Mouse (Mus musculus): ENCODE data around the gene Rassf4. TPM values are rescaled to one million over a fixed set of nuclear protein-coding genes. Genes with fewer than 3 reads are reported as not detected.

Rassf4 gene
- polyA plus RNA-seq, 1 experiment from 2014 or later, result 7.9 TPM

DNA sequence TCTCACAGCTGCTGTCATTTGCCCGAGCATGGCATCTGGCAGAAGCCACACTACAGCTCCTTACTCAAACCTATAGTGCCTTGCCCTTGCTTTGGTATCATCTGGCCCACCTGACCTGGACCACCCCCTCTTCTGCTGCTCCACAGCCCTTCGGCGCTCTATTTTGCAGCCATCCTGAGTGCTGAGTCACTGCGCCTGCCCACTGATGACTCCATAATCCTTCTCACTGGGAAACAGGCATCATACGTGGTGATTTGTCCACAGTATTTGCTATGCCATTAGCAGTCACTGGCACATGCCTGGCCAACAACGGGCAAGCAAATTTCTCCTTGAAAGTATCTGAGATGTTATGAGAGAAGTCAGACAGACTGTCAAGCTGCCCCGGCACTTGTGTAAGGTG is 23.9 kb downstream of the Rassf4 start:
- Histone ChIP-seq H3K36me3 (ENCODE audit: control insufficient read depth, insufficient read depth) (no peaks in the 10 kb centered on the region), H3K4me3 (replicated peaks; ENCODE audit: low read length) (no peak overlapping the region), H3K9me3 (ENCODE audit: control insufficient read depth, low read length) (no peaks in the 10 kb centered on the region)

DNA sequence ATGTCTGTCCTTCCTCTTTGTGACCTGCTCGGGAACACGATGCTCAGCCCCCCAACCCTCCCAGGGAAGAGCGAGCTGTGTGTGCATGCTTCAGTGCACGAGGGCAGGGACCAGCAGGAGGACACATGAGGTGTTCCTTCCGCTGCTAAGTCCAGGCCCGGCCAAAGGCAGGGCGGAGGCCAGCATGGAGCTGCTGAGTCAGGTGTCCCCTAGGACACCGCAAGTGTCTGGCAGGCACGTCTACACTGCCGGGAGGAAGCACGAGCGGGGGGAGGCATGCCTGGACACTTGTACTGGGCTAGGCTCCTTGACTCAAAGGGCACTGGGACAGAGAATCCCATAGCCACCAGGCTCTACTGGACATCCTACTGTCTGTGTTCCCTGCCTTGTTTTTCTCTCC is 26.0 kb downstream of the Rassf4 start:
- H3K36me3 ChIP-seq (ENCODE audit: control insufficient read depth, insufficient read depth), result no peaks in the 10 kb centered on the region
- ATAC-seq, result no peak
- H3K4me3 ChIP-seq (replicated peaks; ENCODE audit: low read length), result no peak overlapping the region
- H3K9me3 ChIP-seq (ENCODE audit: control insufficient read depth, low read length), result no peaks in the 10 kb centered on the region
- H3K27me3 ChIP-seq (replicated peaks; ENCODE audit: control insufficient read depth, insufficient read depth, low read length), result no peaks in the 10 kb centered on the region
- no peak overlapping the region for H3K4me2 ChIP-seq (ENCODE audit: low read length)
- H3K4me1 ChIP-seq (replicated peaks; ENCODE audit: control insufficient read depth, insufficient read depth, low read length), result no peaks in the 10 kb centered on the region
- 83% methylated on average over 12 of the region's 12 CpGs for WGBS
- no peak overlapping the region for H3K9ac ChIP-seq (replicated peaks; ENCODE audit: low read depth, low read length)
- no peak overlapping the region for H3K27ac ChIP-seq (ENCODE audit: low read length)

More for the DNA sequence above, 23.9 kb downstream of the Rassf4 start:
- Histone ChIP-seq H3K27me3 (replicated peaks; ENCODE audit: control insufficient read depth, insufficient read depth, low read length) (no peaks in the 10 kb centered on the region), H3K4me2 (ENCODE audit: low read length) (no peak overlapping the region), H3K4me1 (replicated peaks; ENCODE audit: control insufficient read depth, insufficient read depth, low read length) (no peaks in the 10 kb centered on the region), H3K9ac (replicated peaks; ENCODE audit: low read depth, low read length) (no peak overlapping the region), H3K27ac (ENCODE audit: low read length) (no peak overlapping the region)
- 94% methylated on average over 7 of the region's 7 CpGs for WGBS
- ATAC-seq, result no peak

DNA sequence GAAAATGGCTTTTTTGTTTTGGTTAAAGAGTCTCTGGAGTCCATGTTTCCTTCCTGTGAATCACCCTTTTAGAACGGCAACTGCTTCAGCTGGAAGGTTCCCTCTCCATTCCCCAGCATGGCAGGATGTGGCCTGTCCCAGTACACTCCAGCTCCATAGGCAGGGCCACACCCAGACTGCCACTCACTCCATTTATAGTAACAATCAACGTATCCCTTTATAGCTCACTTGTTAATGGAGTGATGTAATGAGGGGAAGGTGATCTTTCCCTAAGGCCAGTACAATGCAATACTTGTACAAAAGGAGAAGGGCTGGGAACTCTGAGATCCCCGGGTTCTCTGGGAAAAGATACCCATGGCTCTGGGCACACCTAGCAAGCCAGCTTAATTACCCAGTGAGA is 29.4 kb downstream of the Rassf4 start:
- Histone ChIP-seq H3K4me2 (ENCODE audit: low read length) (no peak overlapping the region), H3K27me3 (replicated peaks; ENCODE audit: control insufficient read depth, insufficient read depth, low read length) (no peaks in the 10 kb centered on the region), H3K9ac (replicated peaks; ENCODE audit: low read depth, low read length) (no peak overlapping the region), H3K36me3 (ENCODE audit: control insufficient read depth, insufficient read depth) (no peaks in the 10 kb centered on the region), H3K27ac (ENCODE audit: low read length) (no peak overlapping the region), H3K9me3 (ENCODE audit: control insufficient read depth, low read length) (no peaks in the 10 kb centered on the region), H3K4me3 (replicated peaks; ENCODE audit: low read length) (no peak overlapping the region), H3K4me1 (replicated peaks; ENCODE audit: control insufficient read depth, insufficient read depth, low read length) (no peaks in the 10 kb centered on the region)
- ATAC-seq, result no peak
- 58% methylated on average over 3 of the region's 3 CpGs for WGBS

DNA sequence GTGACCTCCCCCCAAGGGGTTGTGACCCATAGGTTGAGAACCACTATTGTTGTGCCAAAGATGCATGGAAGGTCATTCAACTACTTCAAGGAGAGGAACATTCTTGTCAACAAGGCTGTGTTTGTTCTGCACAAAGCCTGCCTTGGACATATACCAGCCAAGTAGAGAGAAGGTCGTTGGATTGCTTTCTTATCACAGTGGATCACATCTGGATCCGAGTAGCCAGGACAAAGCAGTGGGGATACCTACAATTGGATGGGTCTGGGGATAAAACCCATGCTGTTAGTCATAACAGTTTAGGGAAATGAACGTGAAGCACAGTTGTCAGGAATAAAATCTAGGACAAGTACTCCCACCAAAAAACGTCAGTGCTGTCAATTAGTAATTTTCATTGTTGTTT is 29.9 kb downstream of the Rassf4 start:
- WGBS, result 69% methylated on average over 4 of the region's 4 CpGs
- H3K9ac ChIP-seq (replicated peaks; ENCODE audit: low read depth, low read length), result no peak overlapping the region
- no peaks in the 10 kb centered on the region for H3K9me3 ChIP-seq (ENCODE audit: control insufficient read depth, low read length)
- H3K27ac ChIP-seq (ENCODE audit: low read length), result no peak overlapping the region
- no peak overlapping the region for H3K4me2 ChIP-seq (ENCODE audit: low read length)
- no peak overlapping the region for H3K4me3 ChIP-seq (replicated peaks; ENCODE audit: low read length)
- no peak for ATAC-seq
- no peaks in the 10 kb centered on the region for H3K27me3 ChIP-seq (replicated peaks; ENCODE audit: control insufficient read depth, insufficient read depth, low read length)
- H3K4me1 ChIP-seq (replicated peaks; ENCODE audit: control insufficient read depth, insufficient read depth, low read length), result no peaks in the 10 kb centered on the region
- no peaks in the 10 kb centered on the region for H3K36me3 ChIP-seq (ENCODE audit: control insufficient read depth, insufficient read depth)

DNA sequence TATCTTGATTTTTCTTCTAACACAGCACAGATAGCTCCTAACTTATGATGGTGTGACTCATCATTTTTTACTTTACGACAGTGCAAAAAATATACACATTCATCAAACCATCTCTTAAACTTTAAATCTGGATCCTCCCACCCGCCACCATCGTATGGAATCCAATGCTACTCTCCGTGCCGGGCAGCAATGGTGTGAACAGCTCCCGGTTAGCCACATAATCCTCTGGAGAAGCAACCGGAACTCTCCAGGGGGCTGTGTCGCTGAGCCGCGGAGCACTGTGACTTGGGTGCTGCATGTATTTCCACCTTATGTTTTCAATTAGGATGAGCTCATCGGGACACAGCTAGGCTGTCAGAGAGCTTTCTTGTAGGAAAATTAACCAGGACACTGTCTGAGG is 30.8 kb downstream of the Rassf4 start:
- Histone ChIP-seq H3K27me3 (replicated peaks; ENCODE audit: control insufficient read depth, insufficient read depth, low read length) (no peaks in the 10 kb centered on the region), H3K4me1 (replicated peaks; ENCODE audit: control insufficient read depth, insufficient read depth, low read length) (no peaks in the 10 kb centered on the region), H3K9me3 (ENCODE audit: control insufficient read depth, low read length) (no peaks in the 10 kb centered on the region), H3K36me3 (ENCODE audit: control insufficient read depth, insufficient read depth) (no peaks in the 10 kb centered on the region), H3K4me3 (replicated peaks; ENCODE audit: low read length) (no peak overlapping the region), H3K27ac (ENCODE audit: low read length) (no peak overlapping the region), H3K9ac (replicated peaks; ENCODE audit: low read depth, low read length) (no peak overlapping the region), H3K4me2 (ENCODE audit: low read length) (no peak overlapping the region)
- ATAC-seq, result no peak
- 90% methylated on average over 11 of the region's 11 CpGs for WGBS

DNA sequence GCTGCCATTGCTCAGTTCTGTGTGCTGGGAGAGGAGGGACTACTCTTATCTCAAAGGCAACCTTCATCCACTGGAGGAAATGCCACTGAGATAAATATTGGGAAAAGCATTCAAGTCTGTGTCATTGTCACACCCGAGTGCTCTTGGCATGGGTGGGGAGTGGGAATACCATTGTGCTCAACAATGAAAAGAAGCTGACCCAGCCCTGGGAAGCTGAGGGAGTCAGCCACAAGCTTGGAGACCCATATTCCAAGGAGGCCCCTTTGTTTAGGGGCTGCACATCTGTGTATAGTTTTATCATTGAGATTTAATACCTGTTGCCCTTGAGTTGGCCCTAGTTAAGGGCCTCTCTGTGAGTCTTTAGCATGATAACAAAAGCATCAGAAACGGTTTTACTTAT is 34.1 kb downstream of the Rassf4 start:
- Histone ChIP-seq H3K27me3 (replicated peaks; ENCODE audit: control insufficient read depth, insufficient read depth, low read length) (no peaks in the 10 kb centered on the region), H3K9me3 (ENCODE audit: control insufficient read depth, low read length) (no peaks in the 10 kb centered on the region), H3K4me1 (replicated peaks; ENCODE audit: control insufficient read depth, insufficient read depth, low read length) (no peaks in the 10 kb centered on the region), H3K27ac (ENCODE audit: low read length) (no peak overlapping the region), H3K9ac (replicated peaks; ENCODE audit: low read depth, low read length) (no peak overlapping the region), H3K4me2 (ENCODE audit: low read length) (no peak overlapping the region), H3K36me3 (ENCODE audit: control insufficient read depth, insufficient read depth) (no peaks in the 10 kb centered on the region), H3K4me3 (replicated peaks; ENCODE audit: low read length) (no peak overlapping the region)
- no peak for ATAC-seq
- 70% methylated on average over 2 of the region's 2 CpGs for WGBS

DNA sequence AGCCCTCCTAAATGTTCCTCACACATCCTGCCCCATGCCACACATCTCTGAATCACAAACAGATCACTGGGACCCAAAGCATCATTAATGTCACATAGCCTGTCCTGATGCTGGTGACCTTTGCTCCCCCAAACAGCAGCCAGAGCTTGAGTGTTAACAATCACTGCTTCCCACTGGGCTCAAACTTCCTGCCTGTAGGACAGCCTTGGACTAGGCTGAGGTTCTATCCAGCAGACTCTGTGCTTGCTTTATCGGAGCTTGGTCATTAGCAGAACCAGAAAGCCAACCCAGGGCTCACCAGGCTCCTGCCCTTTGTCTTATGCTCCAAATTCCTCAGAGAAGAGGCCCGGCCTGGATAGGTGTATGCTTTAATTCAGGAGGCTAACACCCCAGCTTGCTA is 34.9 kb downstream of the Rassf4 start:
- Histone ChIP-seq H3K36me3 (ENCODE audit: control insufficient read depth, insufficient read depth) (no peaks in the 10 kb centered on the region), H3K9ac (replicated peaks; ENCODE audit: low read depth, low read length) (no peak overlapping the region), H3K4me2 (ENCODE audit: low read length) (no peak overlapping the region), H3K4me1 (replicated peaks; ENCODE audit: control insufficient read depth, insufficient read depth, low read length) (no peaks in the 10 kb centered on the region), H3K4me3 (replicated peaks; ENCODE audit: low read length) (no peak overlapping the region), H3K9me3 (ENCODE audit: control insufficient read depth, low read length) (no peaks in the 10 kb centered on the region), H3K27ac (ENCODE audit: low read length) (no peak overlapping the region), H3K27me3 (replicated peaks; ENCODE audit: control insufficient read depth, insufficient read depth, low read length) (no peaks in the 10 kb centered on the region)
- no peak for ATAC-seq
- 81% methylated on average over 2 of the region's 2 CpGs for WGBS

DNA sequence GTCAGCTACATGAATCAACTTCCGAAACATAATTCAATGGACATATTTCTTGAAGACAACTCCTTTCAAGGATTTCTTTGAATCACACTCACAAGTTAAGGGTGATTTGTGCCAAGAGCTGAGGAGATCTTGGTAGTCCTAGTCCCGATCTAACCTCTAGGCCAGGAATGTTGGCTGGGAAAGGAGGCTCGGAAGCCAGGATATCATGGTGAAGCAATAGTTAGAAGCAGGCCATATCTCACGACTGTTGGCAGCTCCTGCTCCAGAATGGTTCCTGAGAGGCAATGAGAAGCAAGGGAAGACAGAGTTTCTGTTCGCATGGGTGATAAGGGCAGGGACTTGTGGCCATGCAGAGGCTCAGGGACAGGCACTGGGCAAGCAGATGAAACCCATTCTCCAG is 36.3 kb downstream of the Rassf4 start:
- H3K9me3 ChIP-seq (ENCODE audit: control insufficient read depth, low read length), result no peaks in the 10 kb centered on the region
- no peak for ATAC-seq

DNA sequence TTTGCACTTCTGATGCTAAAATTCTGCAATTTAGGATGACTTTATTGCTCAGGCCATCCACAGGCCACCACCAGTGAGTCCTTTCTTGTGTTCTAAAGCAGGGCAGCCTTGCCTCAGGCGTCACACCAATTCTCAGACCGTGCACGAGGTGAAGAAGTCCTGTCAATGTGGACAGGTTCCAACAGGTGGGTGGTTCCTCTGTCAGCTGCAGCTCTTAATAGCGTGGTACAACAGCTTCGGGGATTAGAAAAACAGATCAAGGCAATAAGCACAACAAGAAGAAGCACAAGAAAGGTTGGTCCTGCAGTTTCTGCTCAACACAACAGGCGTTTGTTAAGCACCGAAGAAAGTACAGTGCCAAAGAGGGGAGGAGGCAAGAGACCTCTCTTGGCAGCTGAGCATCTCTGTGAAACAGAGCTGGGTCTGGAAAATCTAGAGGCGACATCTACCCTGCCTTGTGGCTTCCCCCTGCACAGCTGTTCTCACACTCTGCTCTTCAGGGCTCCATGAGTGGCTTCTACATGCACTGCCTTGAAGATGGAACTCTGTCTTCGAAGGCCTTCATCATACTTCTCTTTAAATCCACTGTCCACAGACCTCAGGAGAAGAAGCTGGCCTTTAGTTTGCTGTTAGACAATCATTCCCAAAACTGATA is 37.0 kb downstream of the Rassf4 start:
- Histone ChIP-seq H3K27ac (ENCODE audit: low read length) (no peak overlapping the region), H3K9me3 (ENCODE audit: control insufficient read depth, low read length) (no peaks in the 10 kb centered on the region), H3K36me3 (ENCODE audit: control insufficient read depth, insufficient read depth) (no peaks in the 10 kb centered on the region), H3K27me3 (replicated peaks; ENCODE audit: control insufficient read depth, insufficient read depth, low read length) (no peaks in the 10 kb centered on the region), H3K4me1 (replicated peaks; ENCODE audit: control insufficient read depth, insufficient read depth, low read length) (no peaks in the 10 kb centered on the region), H3K4me3 (replicated peaks; ENCODE audit: low read length) (no peak overlapping the region), H3K4me2 (ENCODE audit: low read length) (no peak overlapping the region), H3K9ac (replicated peaks; ENCODE audit: low read depth, low read length) (no peak overlapping the region)
- no peak for ATAC-seq
- 81% methylated on average over 9 of the region's 9 CpGs for WGBS

More for the DNA sequence above, 36.3 kb downstream of the Rassf4 start:
- Histone ChIP-seq H3K9ac (replicated peaks; ENCODE audit: low read depth, low read length) (no peak overlapping the region), H3K4me2 (ENCODE audit: low read length) (no peak overlapping the region), H3K4me1 (replicated peaks; ENCODE audit: control insufficient read depth, insufficient read depth, low read length) (no peaks in the 10 kb centered on the region), H3K36me3 (ENCODE audit: control insufficient read depth, insufficient read depth) (no peaks in the 10 kb centered on the region), H3K4me3 (replicated peaks; ENCODE audit: low read length) (no peak overlapping the region), H3K27me3 (replicated peaks; ENCODE audit: control insufficient read depth, insufficient read depth, low read length) (no peaks in the 10 kb centered on the region), H3K27ac (ENCODE audit: low read length) (no peak overlapping the region)
- WGBS, result 94% methylated on average over 5 of the region's 5 CpGs
